Mouse (Mus musculus) CH12.LX (cell line): Measurements from ENCODE around the gene Fxyd1. TPM values are rescaled to one million over a fixed set of nuclear protein-coding genes. Genes with fewer than 3 reads are reported as not detected.

Source experiments
- DNase-seq: peaks from one replicate; pipeline ENCODE4 v3.0.0-alpha.2; 2013; ENCODE audit errors: extremely low read depth
- H3K27ac ChIP-seq: 2 replicates; pipeline ENCODE4 v1.5.1; 2012; ENCODE audit warnings: low read depth, mild to moderate bottlenecking, control low read depth, moderate library complexity; ENCODE audit not compliant: insufficient read depth
- H3K27me3 ChIP-seq: replicated peaks from 2 replicates; pipeline ENCODE3; 2012; ENCODE audit warnings: inconsistent platforms
- H3K36me3 ChIP-seq, 2 experiments: replicated peaks in 1 of 2; 2 replicates each; pipeline versions ENCODE3 to v1.6.1; 2012; ENCODE audit warnings: inconsistent platforms in 1 of 2, low read length in 1 of 2, mild to moderate bottlenecking in 1 of 2, mixed read lengths in 1 of 2, moderate library complexity in 1 of 2; ENCODE audit not compliant: control insufficient read depth in 1 of 2, insufficient read depth in 1 of 2
- H3K4me1 ChIP-seq, 2 experiments: 2 replicates each; pipeline ENCODE4 v1.6.1; 2012; ENCODE audit warnings: inconsistent platforms in 1 of 2, moderate library complexity in 1 of 2; ENCODE audit not compliant: insufficient read depth in 2 of 2, control insufficient read depth in 1 of 2
- H3K4me2 ChIP-seq: 2 replicates; pipeline ENCODE4 v1.6.1; 2012; ENCODE audit warnings: low read depth, mild to moderate bottlenecking, control low read depth; ENCODE audit not compliant: poor library complexity, insufficient read depth, severe bottlenecking
- H3K4me3 ChIP-seq, 3 experiments: fragments of 150-350 bp in 1 of 3; sonication (generic) in 1 of 3; replicated peaks in 1 of 3; 2 replicates each; pipeline versions ENCODE3 to v1.5.1; 2011 to 2012; ENCODE audit warnings: low read depth in 2 of 3, low read length in 2 of 3, mild to moderate bottlenecking in 2 of 3, moderate library complexity in 2 of 3, control low read depth in 1 of 3, improper control_type of control experiment in 1 of 3, inconsistent platforms in 1 of 3, mixed read lengths in 1 of 3; ENCODE audit not compliant: poor library complexity in 1 of 3
- H3K79me2 ChIP-seq: replicated peaks from 2 replicates; pipeline ENCODE4 v1.6.1; 2012; ENCODE audit warnings: mild to moderate bottlenecking, moderate library complexity; ENCODE audit not compliant: control insufficient read depth, poor library complexity, insufficient read depth, severe bottlenecking; ENCODE audit errors: extremely low read depth
- H3K9ac ChIP-seq: 2 replicates; pipeline ENCODE4 v1.6.1; 2012; ENCODE audit warnings: low read depth, mild to moderate bottlenecking, control low read depth, moderate library complexity; ENCODE audit not compliant: insufficient read depth
- H3K9me3 ChIP-seq: replicated peaks from 2 replicates; pipeline ENCODE3; 2012; ENCODE audit warnings: low read length, inconsistent platforms, mixed read lengths
- BHLHE40 ChIP-seq: IDR thresholded peaks from 2 replicates; pipeline ENCODE4 v1.6.1; 2011; ENCODE audit warnings: mild to moderate bottlenecking, low read depth, low read length, improper control_type of control experiment
- CHD2 ChIP-seq: IDR thresholded peaks from 2 replicates; pipeline ENCODE4 v1.6.1; 2011; ENCODE audit warnings: low read length, improper control_type of control experiment
- CTCF ChIP-seq, 2 experiments: IDR thresholded peaks in 1 of 2; conservative IDR thresholded peaks in 1 of 2; 2 replicates each; pipeline ENCODE4 v1.5.1; 2011 to 2012; ENCODE audit warnings: low read depth in 2 of 2, low read length in 2 of 2, improper control_type of control experiment in 1 of 2, inconsistent platforms in 1 of 2, mild to moderate bottlenecking in 1 of 2, moderate library complexity in 1 of 2
- E2F4 ChIP-seq: IDR thresholded peaks from 2 replicates; pipeline ENCODE4 v1.6.1; 2011; ENCODE audit warnings: low read depth, low read length, improper control_type of control experiment; ENCODE audit not compliant: insufficient replicate concordance
- ELF1 ChIP-seq: IDR thresholded peaks from 2 replicates; pipeline ENCODE4 v1.6.1; 2014; ENCODE audit warnings: low read depth, mild to moderate bottlenecking, inconsistent platforms, low read length, improper control_type of control experiment
- ETS1 ChIP-seq: conservative IDR thresholded peaks from 2 replicates; pipeline ENCODE4 v1.6.1; 2012; ENCODE audit warnings: low read depth, mild to moderate bottlenecking, inconsistent platforms, low read length, improper control_type of control experiment, moderate library complexity
- GABPA ChIP-seq: IDR thresholded peaks from 2 replicates; pipeline ENCODE4 v1.6.1; 2012; ENCODE audit warnings: low read depth, low read length, improper control_type of control experiment, inconsistent platforms; ENCODE audit not compliant: insufficient replicate concordance
- HCFC1 ChIP-seq: IDR thresholded peaks from 2 replicates; pipeline ENCODE4 v1.6.1; 2012; ENCODE audit warnings: low read depth, mild to moderate bottlenecking, inconsistent platforms, low read length, improper control_type of control experiment
- JUN ChIP-seq: IDR thresholded peaks from 2 replicates; pipeline ENCODE4 v1.6.1; 2011; ENCODE audit warnings: low read depth, mild to moderate bottlenecking, low read length, improper control_type of control experiment, moderate library complexity; ENCODE audit not compliant: insufficient read depth
- MAFK ChIP-seq: IDR thresholded peaks from 2 replicates; pipeline ENCODE4 v1.6.1; 2011; ENCODE audit warnings: low read length, improper control_type of control experiment; ENCODE audit not compliant: insufficient replicate concordance
- MAX ChIP-seq: IDR thresholded peaks from 2 replicates; pipeline ENCODE4 v1.6.1; 2011; ENCODE audit warnings: low read length, improper control_type of control experiment
- MEF2A ChIP-seq: IDR thresholded peaks from 2 replicates; pipeline ENCODE4 v1.6.1; 2014; ENCODE audit warnings: low read depth, mild to moderate bottlenecking, inconsistent platforms, low read length, improper control_type of control experiment, borderline replicate concordance
- MXI1 ChIP-seq: IDR thresholded peaks from 2 replicates; pipeline ENCODE4 v1.6.1; 2011; ENCODE audit warnings: mild to moderate bottlenecking, low read depth, low read length, improper control_type of control experiment
- NELFE ChIP-seq: IDR thresholded peaks from 2 replicates; pipeline ENCODE4 v1.6.1; 2011; ENCODE audit warnings: low read depth, low read length, improper control_type of control experiment
- POLR2A ChIP-seq: IDR thresholded peaks from 2 replicates; pipeline ENCODE4 v1.6.1; 2011; ENCODE audit warnings: low read depth, mild to moderate bottlenecking, improper control_type of control experiment, low read length
- SIN3A ChIP-seq: IDR thresholded peaks from 2 replicates; pipeline ENCODE4 v1.6.1; 2012; ENCODE audit warnings: low read length, improper control_type of control experiment, inconsistent platforms
- SMC3 ChIP-seq: IDR thresholded peaks from 2 replicates; pipeline ENCODE4 v1.6.1; 2011; ENCODE audit warnings: low read depth, low read length, improper control_type of control experiment
- TBP ChIP-seq: conservative IDR thresholded peaks from 2 replicates; pipeline ENCODE4 v1.6.1; 2011; ENCODE audit warnings: low read depth, low read length, improper control_type of control experiment
- TCF12 ChIP-seq: IDR thresholded peaks from 2 replicates; pipeline ENCODE4 v1.6.1; 2014; ENCODE audit warnings: low read depth, mild to moderate bottlenecking, inconsistent platforms, low read length, improper control_type of control experiment
- UBTF ChIP-seq: IDR thresholded peaks from 2 replicates; pipeline ENCODE4 v1.6.1; 2012; ENCODE audit warnings: low read depth, mild to moderate bottlenecking, inconsistent platforms, low read length, improper control_type of control experiment, moderate library complexity
- USF2 ChIP-seq: conservative IDR thresholded peaks from 2 replicates; pipeline ENCODE4 v1.6.1; 2011; ENCODE audit warnings: low read depth, low read length, improper control_type of control experiment
- ZKSCAN1 ChIP-seq: IDR thresholded peaks from 2 replicates; pipeline ENCODE4 v1.6.1; 2012; ENCODE audit warnings: low read depth, inconsistent platforms, low read length, improper control_type of control experiment, borderline replicate concordance
- ZMIZ1 ChIP-seq: IDR thresholded peaks from 2 replicates; pipeline ENCODE4 v1.6.1; 2012; ENCODE audit warnings: low read depth, mild to moderate bottlenecking, inconsistent platforms, low read length, improper control_type of control experiment
- ZNF384 ChIP-seq: IDR thresholded peaks from 2 replicates; pipeline ENCODE4 v1.6.1; 2012; ENCODE audit warnings: low read depth, low read length, improper control_type of control experiment, inconsistent platforms
- dilution Hi-C: fragments of 300-500 bp; cut with MboI; formaldehyde crosslinking; loops from 2 replicates; pipeline ENCODE4 v1.14.3; 2020; ENCODE audit warnings: low sequenced_read_pairs; ENCODE audit not compliant: extremely low pct_unique_long_range_greater_than_20kb, extremely low pct_ligation_motif_present
- in situ Hi-C: fragments of 300-500 bp; cut with MboI; formaldehyde crosslinking; loops from 3 replicates; pipeline ENCODE4 v1.14.3; 2019; ENCODE audit warnings: low sequenced_read_pairs, low pct_ligation_motif_present, low pct_unique_long_range_greater_than_20kb, mixed read lengths
- polyA plus RNA-seq: library from polyadenylated mRNA; unstranded; fragments of >175 nt; gene quantifications from 2 replicates; pipeline ENCODE4 v1.2.1, GENCODE M21; 2012; ENCODE audit warnings: low read depth; ENCODE audit not compliant: insufficient read length
- total RNA-seq, 2 experiments: library from RNA; depleted of rRNA; stranded (reverse); fragments of 300-350 nt in 1 of 2; fragments of >200 nt in 1 of 2; gene quantifications; 2 replicates each; pipeline ENCODE4 v1.2.3; 2012 to 2014

The Fxyd1 gene
- total and polyA plus RNA-seq, 3 experiments: not detected

DNA sequence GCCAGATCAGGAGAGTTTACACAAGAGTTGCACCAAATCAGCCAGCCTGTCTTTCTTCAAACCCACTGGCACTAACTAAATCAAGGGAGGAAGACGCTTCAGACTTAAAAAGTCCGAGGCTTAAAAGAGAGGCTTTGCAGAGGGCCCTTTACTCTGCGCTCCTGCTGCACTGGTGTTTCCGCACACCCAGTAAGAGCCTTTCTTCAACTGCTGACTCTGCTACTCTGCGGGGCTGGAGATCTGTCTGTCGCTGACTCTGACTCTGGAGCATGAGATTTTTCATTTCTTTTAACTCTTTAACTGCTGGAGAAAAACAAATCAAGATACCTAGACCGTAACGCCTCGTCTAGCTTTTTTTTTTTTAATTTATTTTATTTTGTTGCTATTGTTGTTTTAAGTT, 27.1 kb upstream of the Fxyd1 start (continued):
- TF ChIP-seq CHD2 (no peak), MAFK (no peak), SMC3 (no peak)

DNA sequence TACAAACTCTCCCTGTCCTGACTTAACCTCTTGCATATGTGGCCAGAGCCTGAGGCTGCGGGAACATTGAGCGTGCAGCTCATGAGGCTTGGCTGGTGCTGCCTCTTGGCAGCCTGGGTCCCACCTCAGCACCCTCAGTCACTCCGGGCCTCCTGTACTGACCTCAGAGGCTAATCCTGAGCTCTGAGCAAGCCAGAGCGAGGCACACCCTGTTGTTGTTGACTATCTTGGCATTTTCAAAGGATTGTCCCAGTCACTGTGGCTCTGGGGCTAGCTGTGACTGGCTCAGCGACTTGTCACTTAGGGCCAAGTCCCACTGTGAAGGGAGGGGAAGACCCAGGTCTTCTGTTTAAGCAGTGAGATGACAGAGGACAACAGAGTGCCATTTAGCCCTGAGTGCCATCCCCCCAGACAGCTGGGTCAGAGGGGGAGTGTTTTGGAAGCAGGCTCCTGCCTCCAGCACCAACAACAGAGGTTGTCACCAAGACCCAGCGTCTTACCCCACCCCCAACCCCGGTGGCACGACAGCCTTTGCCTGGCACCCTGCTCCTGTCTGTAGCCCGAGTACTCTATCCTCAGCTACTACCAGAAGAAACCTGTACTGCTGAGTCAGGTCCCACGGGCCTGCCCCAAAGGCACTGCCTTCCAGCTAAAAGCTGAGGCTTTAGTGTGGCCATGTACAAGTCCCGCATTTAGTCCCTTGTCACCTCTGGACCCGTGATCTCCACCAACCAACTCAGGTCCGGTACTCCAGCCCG, 26.0 kb upstream of the Fxyd1 start:
- H3K4me3 ChIP-seq: no peak overlapping the region
- H3K9ac ChIP-seq: no peak overlapping the region
- no peaks in the 10 kb centered on the region for H3K79me2 ChIP-seq
- no peak overlapping the region for H3K27ac ChIP-seq
- in situ Hi-C loops: no loop called here
- H3K4me2 ChIP-seq: no peak overlapping the region
- no peaks in the 10 kb centered on the region for H3K36me3 ChIP-seq
- peaks cover 7% of the 10 kb centered on the region for H3K27me3 ChIP-seq
- TF ChIP-seq POLR2A (no peak), SMC3 (no peak), ZKSCAN1 (no peak), BHLHE40 (no peak), MEF2A (no peak), CHD2 (no peak), ZNF384 (no peak)
- peaks cover 0 to 7% of the 10 kb centered on the region in 2 experiments; a peak in 2 of 4 replicates for H3K4me1 ChIP-seq
- dilution Hi-C loops: no loop called here
- DNase-seq: no peak
- H3K9me3 ChIP-seq: peaks cover 6% of the 10 kb centered on the region

GRCm38 (mm10) chr7:31082106-31082505, 25.1 kb upstream of the Fxyd1 start:
- H3K27me3 ChIP-seq: peaks cover 10% of the 10 kb centered on the region
- TF ChIP-seq UBTF (no peak), SIN3A (no peak), MAX (no peak), CTCF (conservative IDR thresholded peaks at IDR 0.05 in 1 of 2, IDR thresholded peaks at IDR 0.05 in 1 of 2; ENCODE audit: low read depth in 2 of 2, low read length in 2 of 2) (no peak), HCFC1 (no peak), ZKSCAN1 (no peak), MXI1 (no peak), E2F4 (no peak), TCF12 (no peak), USF2 (no peak), TBP (no peak), ETS1 (no peak), GABPA (no peak), ZMIZ1 (no peak), JUN (no peak), NELFE (no peak), ZNF384 (no peak), SMC3 (no peak), ELF1 (no peak)
- H3K4me1 ChIP-seq: peaks cover 0 to 7% of the 10 kb centered on the region in 2 experiments; a peak in 2 of 4 replicates
- in situ Hi-C loops: no loop called here
- dilution Hi-C loops: no loop called here
- H3K79me2 ChIP-seq: no peaks in the 10 kb centered on the region
- H3K9ac ChIP-seq: no peak overlapping the region
- DNase-seq: no peak
- peaks cover 6% of the 10 kb centered on the region for H3K9me3 ChIP-seq
- no peak overlapping the region for H3K4me2 ChIP-seq
- no peak overlapping the region for H3K27ac ChIP-seq
- no peak overlapping the region for H3K4me3 ChIP-seq
- H3K36me3 ChIP-seq: no peaks in the 10 kb centered on the region
